Mouse (Mus musculus): Measurements from ENCODE around the gene Loxl4.

The Loxl4 gene

DNA sequence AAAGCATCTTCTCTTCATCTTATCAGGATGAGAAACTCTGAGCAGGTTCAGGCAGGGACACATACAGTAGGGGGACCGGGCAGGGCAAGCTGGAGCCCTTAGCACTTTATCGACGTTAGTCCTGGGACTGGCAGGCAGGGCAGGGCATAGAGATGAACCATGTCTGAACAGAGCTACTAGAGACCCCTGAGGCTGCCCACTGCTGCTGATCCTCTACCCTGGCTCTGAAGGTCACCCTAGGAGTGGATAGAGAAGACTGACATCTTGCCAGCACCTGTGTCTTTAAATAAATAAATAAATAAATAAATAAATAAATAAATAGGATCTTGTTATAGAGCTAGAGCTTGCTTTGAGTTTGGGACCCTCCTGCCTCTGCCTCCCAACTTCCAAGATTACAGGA is 2.9 kb downstream of the Loxl4 start:
- no peak for DNase-seq (ENCODE audit: extremely low spot score, low read depth, low spot score)

GRCm38 (mm10) chr19:42608082-42608481 is 4.5 kb downstream of the Loxl4 start:
- no peak for DNase-seq (ENCODE audit: extremely low spot score, low read depth, low spot score)

GRCm38 (mm10) chr19:42602576-42602975 is 10.0 kb downstream of the Loxl4 start:
- no peak for DNase-seq (ENCODE audit: extremely low spot score, low read depth, low spot score)

DNA sequence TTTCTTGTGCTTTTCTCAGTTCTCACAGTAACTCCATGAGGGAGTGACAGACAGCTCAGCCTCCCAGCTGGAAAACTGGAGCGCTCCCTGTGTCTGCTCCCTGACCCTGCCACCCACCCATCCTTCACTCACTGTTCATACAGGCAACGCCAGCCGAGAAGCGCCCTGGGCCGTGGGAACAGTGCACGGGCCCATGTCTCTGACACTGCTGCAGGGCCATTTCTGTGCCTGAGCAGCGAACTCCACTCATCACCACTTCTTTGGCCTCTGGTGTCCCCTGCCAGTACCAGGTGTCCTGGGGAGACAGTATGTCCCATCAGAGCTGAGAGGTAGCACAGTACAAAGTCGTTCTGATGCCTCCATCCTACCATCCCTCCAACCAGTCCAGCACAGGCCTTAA is 10.6 kb downstream of the Loxl4 start:
- DNase-seq (ENCODE audit: extremely low spot score, low read depth, low spot score), result no peak

DNA sequence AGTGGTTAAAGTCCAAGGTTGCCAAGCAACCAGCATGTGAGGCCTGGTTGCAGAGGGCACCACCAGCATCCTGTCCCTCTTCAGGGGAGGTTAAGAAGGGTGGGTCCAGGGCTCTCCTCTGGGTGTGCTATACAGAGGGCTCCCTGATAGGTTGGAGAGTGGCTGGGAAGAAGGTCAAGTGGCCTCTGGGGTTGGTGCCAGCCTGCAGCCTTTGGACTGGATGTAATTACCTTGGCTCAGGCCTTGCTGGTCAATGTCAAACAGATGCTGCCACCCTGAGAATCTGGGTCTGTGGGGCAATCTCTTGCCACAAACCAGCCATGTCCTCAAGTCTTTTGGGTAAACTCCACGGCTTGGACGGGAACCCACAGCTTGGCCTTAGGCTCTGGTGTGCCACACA is 11.2 kb downstream of the Loxl4 start:
- no peak for DNase-seq (ENCODE audit: extremely low spot score, low read depth, low spot score)

DNA sequence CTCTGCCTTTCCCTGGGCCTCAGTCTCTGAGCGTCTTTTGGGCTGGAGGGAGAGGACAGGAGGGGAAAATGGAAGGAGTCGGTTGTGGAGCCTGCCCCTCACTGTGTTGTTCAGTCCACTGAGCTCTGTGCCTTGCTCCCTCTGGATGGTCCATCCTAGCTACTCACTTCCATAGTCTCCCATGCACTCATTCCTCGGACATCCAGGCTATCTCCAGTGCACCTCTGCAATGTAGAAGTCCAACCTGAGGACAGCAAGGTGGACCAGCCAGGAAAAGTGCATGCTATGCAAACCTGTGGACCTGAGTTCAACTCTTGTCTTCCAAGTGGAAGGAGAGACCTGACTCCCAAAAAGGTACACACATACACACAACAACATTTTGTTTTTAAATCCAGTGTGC is 12.0 kb downstream of the Loxl4 start:
- DNase-seq (ENCODE audit: extremely low spot score, low read depth, low spot score), result no peak

DNA sequence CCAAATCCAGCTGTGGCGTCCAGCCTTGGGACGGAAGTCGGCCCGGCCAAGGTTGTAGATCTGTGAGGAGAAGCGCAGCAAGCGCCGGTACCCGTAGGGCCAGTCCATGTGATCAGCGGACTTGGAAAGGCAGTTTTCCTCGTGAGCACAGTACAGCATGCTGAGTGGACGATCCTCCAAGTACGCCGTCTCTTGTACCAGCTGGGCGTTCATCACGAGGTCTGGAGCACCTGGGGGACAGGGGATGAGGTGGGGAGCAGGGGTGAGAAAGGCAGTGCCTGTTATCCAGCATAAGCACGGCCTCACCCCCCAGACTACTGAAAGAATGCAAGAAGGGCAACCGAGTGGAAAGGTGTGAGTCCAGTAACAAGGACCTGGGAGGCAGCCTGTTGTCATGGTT is 12.7 kb downstream of the Loxl4 start:
- DNase-seq (ENCODE audit: extremely low spot score, low read depth, low spot score), result no peak

DNA sequence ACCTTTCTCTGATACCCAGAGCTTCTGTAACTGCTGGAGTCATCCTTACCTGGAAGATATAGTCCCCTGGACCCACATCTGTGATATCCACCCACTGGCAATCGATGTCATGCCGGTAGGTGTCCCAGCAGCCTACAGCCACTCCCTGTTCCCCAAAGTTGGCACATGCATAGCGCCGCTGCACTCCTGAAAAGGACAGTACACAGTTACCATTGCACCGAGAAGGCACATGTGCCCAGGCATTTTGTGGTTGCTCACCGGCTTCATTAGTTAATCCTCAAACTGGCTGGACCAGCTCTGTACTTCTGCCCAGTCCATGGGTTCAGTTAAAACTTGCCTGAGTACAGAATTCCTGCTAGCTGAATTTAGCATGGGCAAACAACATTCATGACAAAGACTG is 14.7 kb downstream of the Loxl4 start:
- DNase-seq (ENCODE audit: extremely low spot score, low read depth, low spot score), result no peak

DNA sequence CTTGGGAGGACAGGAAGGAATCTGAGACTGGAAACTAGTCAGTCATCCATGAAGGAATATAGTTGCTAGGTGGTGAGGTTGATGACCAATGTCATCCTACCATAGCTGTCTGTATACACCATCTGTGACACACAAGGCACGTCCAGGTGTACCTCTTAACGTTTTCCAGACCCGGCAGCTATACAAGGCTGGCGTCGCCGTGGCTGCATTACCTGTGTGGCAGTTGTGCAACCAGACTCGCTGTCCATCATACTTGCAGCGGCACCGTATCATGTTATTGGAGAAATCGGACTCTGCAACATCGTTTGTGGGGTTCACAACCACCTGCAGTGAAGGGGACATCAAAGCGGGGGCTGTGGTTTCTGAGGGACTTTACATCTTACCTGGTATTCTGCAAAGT is 15.3 kb downstream of the Loxl4 start:
- DNase-seq (ENCODE audit: extremely low spot score, low read depth, low spot score), result no peak

GRCm38 (mm10) chr19:42595066-42595465 is 17.5 kb downstream of the Loxl4 start:
- DNase-seq (ENCODE audit: extremely low spot score, low read depth, low spot score), result no peak

GRCm38 (mm10) chr19:42593456-42593855 is 19.2 kb downstream of the Loxl4 start:
- no peak for DNase-seq (ENCODE audit: extremely low spot score, low read depth, low spot score)

- DNase-seq (ENCODE audit: extremely low spot score, low read depth, low spot score), result no peak
Observed at GRCm38 (mm10) chr19:42591534-42591933, 21.1 kb downstream of the Loxl4 start.

DNA sequence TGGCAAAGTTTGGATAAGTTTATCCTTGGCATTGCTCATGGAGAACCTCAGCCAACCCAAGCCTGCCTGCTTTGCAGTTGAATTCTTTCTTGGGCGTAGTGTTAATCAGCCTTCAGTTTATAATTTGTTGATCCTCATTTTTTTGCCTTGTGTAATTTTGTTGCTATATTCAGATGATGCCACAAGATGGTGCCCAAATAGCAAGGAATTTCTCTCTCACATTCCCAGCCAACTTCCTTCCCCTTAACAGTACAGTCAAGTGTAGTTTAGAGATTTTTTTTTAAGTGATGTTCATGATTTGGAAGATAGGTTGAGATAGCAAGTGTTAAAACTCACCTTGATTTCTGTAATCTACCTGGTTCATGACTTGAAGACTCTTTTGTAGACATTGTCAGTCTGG is 23.4 kb downstream of the Loxl4 start:
- no peak for DNase-seq (ENCODE audit: extremely low spot score, low read depth, low spot score)

DNA sequence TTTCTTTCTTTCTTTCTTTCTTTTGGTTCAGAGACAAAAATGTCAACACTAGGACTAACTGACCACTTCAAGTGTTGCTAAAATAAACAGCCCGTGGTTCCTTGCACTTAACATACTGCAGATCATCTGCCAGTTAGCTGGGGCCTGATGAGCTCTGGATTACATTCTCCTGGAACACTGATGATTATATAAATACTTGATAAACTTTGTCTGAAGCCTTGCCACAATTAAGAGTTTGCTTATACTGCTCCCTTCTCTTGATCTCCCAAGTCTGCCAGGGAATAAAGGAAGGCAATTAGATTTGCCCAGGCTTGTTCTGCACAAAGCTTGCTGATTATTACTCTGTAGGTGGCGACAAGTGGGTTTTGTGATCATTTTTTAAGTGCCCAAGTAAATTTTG is 24.9 kb downstream of the Loxl4 start:
- DNase-seq (ENCODE audit: extremely low spot score, low read depth, low spot score), result no peak

GRCm38 (mm10) chr19:42584188-42584587 is 28.4 kb downstream of the Loxl4 start:
- no peak for DNase-seq (ENCODE audit: extremely low spot score, low read depth, low spot score)

DNA sequence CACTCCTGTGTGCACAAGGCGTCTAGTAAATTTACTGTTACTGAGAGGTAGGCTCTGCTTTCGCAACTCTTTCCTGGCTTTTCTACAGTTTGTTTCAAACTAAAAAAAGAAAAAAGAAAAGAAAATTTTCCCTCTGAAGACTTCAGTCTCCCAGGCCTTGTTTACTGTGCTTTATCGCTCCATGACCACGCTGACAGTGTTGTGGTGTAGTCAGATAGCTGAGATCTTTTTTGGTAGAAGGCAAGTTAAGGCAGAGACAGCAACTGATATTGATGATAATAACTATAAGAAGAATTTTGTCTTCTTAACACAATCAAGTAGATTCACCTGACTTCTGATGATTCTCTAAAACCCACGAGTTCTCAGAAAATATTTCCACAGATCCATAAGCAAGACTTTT is 28.9 kb downstream of the Loxl4 start:
- DNase-seq (ENCODE audit: extremely low spot score, low read depth, low spot score), result no peak

- DNase-seq (ENCODE audit: extremely low spot score, low read depth, low spot score), result no peak
Observed at GRCm38 (mm10) chr19:42582811-42583370, 29.7 kb downstream of the Loxl4 start.

DNA sequence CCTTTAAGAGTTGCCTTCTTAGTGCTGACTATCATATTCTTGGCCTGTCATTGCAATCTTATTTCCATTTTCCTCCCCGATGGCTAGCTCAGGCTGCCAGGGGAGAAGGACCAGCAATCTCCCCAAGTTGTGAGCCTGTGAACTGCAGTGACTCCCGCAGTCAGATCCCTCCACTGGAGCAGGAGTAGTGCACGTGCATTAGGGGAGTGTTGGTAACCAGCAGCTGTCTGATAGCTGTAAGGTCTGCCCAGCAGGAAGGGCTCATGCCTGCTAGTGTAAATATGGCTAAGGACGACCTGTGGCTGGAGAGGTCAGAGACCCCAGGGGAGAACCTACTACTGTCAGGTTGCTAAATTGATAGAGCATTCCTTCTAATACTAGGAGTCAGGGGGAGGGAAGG is 31.9 kb downstream of the Loxl4 start:
- no peak for DNase-seq (ENCODE audit: extremely low spot score, low read depth, low spot score)

- no peak for DNase-seq (ENCODE audit: extremely low spot score, low read depth, low spot score)
Observed at GRCm38 (mm10) chr19:42578631-42579030, 34.0 kb downstream of the Loxl4 start.

- no peak for DNase-seq (ENCODE audit: extremely low spot score, low read depth, low spot score)
Observed at GRCm38 (mm10) chr19:42576856-42577255, 35.8 kb downstream of the Loxl4 start.

DNA sequence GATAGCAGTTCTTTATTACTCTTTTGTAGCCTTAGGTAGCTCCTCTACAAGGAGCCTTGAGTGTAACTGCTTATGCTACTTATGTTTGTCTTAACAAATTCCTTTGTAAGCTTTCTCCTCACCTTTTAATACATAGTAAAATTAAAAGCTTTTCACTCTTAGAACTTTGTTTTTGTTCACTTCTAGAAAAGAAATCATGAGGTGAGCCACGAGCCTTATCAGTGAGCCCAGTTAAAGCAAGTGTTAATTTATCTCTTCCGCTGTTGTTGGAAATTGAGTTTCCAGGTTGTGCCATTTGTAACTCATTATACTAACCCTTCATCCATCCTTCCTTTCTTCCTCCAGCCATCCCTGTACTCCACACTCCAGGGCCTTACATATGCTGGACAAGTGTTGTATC is 37.3 kb downstream of the Loxl4 start:
- DNase-seq (ENCODE audit: extremely low spot score, low read depth, low spot score), result no peak

- DNase-seq (ENCODE audit: extremely low spot score, low read depth, low spot score), result no peak
Observed at GRCm38 (mm10) chr19:42571291-42571690, 41.3 kb downstream of the Loxl4 start.

DNA sequence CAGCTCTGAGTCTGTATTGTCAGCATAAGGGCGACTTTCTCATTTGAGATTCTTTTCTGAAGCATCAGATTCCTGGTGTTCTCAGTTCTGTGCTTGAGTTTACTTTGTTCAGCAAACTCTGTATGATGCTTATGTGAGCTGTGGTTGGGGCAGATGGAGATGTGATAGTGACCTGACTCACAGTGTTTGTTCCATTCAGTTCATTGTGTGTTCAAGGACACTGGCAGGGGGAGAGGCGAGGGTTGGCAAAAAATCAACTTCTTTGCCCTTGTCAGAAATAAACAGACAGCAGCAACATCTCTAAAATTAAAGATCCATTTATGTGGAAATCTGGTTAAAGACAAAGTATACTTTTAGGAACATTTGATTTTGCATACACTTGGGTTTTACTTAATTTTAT is 43.5 kb downstream of the Loxl4 start:
- DNase-seq (ENCODE audit: extremely low spot score, low read depth, low spot score), result no peak

GRCm38 (mm10) chr19:42567020-42567419 is 45.6 kb downstream of the Loxl4 start:
- DNase-seq (ENCODE audit: extremely low spot score, low read depth, low spot score), result no peak
